Mouse (Mus musculus) olfactory bulb, adult 2 months (tissue): ENCODE measurements around the gene Asb3. TPM values are rescaled to one million over a fixed set of nuclear protein-coding genes. Genes with fewer than 3 reads are reported as not detected.
A peak's percentile ranks its signal among the peaks of the same experiment; 100 is the strongest.
"Not testable (repeated sequence)": the region's sequence is repeated elsewhere in the genome, so short reads cannot be mapped to it uniquely, and the experiment has no call there.

ENCODE experiments used
- H3K27ac ChIP-seq: fragments of 200-500 bp; 2 replicates; pipeline ENCODE4 v1.5.1; 2012; ENCODE audit warnings: low read depth, low read length; ENCODE audit not compliant: insufficient read depth
- H3K4me1 ChIP-seq: fragments of 200-500 bp; 2 replicates; pipeline ENCODE4 v1.6.1; 2012; ENCODE audit warnings: low read length; ENCODE audit not compliant: control insufficient read depth, insufficient read depth
- H3K4me3 ChIP-seq: fragments of 200-500 bp; 2 replicates; pipeline ENCODE4 v1.5.1; 2012; ENCODE audit warnings: mild to moderate bottlenecking, low read depth, low read length, moderate library complexity; ENCODE audit not compliant: insufficient read depth
- CTCF ChIP-seq: fragments of 200-500 bp; IDR thresholded peaks from 2 replicates; pipeline ENCODE4 v1.5.1; 2012; ENCODE audit warnings: low read depth, mild to moderate bottlenecking, low read length, moderate library complexity; ENCODE audit not compliant: insufficient read depth
- POLR2A ChIP-seq: fragments of 200-500 bp; IDR thresholded peaks from 2 replicates; pipeline ENCODE4 v1.6.1; 2012; ENCODE audit warnings: mild to moderate bottlenecking, low read depth, low read length, moderate library complexity; ENCODE audit not compliant: insufficient read depth
- WGBS: fragments of 180-500 bp; shearing (Covaris S2); methylation state at CpG from one replicate; pipeline ENCODE4 v1.1.7; 2018; 5-methylcytosine and 5-hydroxymethylcytosine counted together
- polyA plus RNA-seq: library from polyadenylated mRNA; stranded (reverse); fragments of >200 nt; gene quantifications from 2 replicates; pipeline ENCODE4 v1.2.4, GENCODE M21; 2012; ENCODE audit warnings: low replicate concordance; ENCODE audit not compliant: missing spikeins, insufficient read depth, insufficient read length

Asb3 gene
- polyA plus RNA-seq, 1 experiment: not detected

DNA sequence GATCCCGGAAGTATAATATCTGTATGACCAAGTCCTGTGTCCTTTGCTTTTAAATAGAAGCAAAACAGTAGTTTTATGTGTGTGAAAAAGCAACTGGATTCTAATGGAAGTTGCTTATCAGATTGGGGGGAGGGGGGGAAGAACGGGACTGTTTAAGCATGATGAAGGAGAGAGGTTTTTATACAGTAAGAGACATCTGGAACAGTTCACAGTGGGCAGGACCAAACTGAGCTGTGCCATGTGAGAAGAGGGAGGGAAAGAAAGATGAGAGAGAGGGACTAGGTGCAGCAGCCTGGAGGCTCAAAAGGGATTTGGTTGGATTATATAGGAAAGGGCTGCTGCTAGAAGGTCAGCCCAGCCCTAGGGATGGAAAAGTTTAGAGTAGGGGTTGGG, 101.4 kb downstream of the Asb3 start:
- 2% methylated on average over 2 of the region's 2 CpGs for WGBS
- no peak overlapping the region for H3K27ac ChIP-seq

DNA sequence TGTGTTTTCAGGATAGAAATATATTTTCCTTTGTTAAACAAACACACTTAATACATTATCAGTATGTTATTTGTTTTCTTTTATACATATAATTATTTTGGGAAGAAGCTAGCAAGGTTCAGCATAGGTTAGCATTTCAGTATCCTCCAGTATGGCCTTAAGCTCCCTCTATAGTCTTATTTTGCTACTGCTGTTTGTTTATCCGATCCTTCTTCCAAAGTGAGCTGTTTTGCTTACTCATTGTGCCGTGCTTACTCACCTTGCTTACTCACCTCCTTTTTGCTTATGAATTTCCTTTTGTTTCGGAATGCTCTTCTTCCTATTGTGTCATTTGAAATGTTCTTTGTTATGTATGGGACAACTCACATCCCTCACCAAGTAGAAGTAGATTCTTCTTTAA, 111.5 kb downstream of the Asb3 start:
- no peak for TF ChIP-seq CTCF
- H3K4me1 ChIP-seq: no peaks in the 10 kb centered on the region
- 67% methylated on average over 3 of the region's 3 CpGs for WGBS

More for the DNA sequence above, 101.4 kb downstream of the Asb3 start:
- peak overlapping the region; percentile 56; the same call in 1 of the 2 replicates for H3K4me3 ChIP-seq
- TF ChIP-seq POLR2A: no peak
- no peak for TF ChIP-seq CTCF
- no peaks in the 10 kb centered on the region for H3K4me1 ChIP-seq

DNA sequence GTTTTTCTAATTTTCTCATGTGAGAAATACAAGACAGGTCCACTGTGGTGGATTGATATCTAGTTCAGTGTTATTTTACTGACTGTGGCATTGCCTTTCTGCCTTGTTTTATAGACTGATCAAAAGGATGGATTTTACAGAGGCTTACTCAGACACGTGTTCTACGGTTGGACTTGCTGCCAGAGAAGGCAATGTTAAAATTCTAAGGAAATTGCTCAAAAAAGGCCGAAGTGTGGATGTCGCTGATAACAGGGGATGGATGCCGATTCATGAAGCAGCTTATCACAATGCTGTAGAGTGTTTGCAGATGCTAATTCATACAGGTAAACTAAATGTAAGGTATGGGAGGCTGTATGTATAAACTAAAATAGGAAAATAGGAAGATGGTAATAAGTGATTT, 113.0 kb downstream of the Asb3 start:
- TF ChIP-seq POLR2A (no peak), CTCF (no peak)
- H3K4me3 ChIP-seq: no peak overlapping the region
- no peak overlapping the region for H3K27ac ChIP-seq
- 95% methylated on average over 5 of the region's 5 CpGs for WGBS
- H3K4me1 ChIP-seq: no peaks in the 10 kb centered on the region

More for the DNA sequence above, 111.5 kb downstream of the Asb3 start:
- Histone ChIP-seq H3K27ac (no peak overlapping the region), H3K4me3 (no peak overlapping the region)

DNA sequence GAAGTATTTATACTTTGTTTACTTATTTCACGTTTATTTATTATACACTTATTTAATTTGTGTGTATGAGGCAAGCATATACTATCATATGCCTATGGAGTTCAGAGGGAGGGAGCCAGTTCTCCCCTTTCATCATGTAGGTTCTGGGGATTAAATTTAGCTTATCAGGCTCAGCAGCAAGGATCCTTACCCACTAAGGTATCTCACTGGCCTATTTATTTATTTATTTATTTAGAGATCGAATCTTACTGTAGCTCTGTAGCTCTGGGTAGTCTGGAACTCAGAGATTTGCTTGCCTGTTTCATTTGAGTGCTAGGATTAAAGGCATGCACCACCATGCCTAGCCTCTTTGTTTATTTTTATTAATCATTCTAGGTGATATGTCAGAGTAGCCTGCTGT, 113.5 kb downstream of the Asb3 start:
- no peak overlapping the region for H3K4me3 ChIP-seq
- H3K27ac ChIP-seq: no peak overlapping the region
- no peaks in the 10 kb centered on the region for H3K4me1 ChIP-seq
- WGBS: 90% methylated on average over 2 of the region's 2 CpGs
- TF ChIP-seq POLR2A (no peak), CTCF (no peak)

DNA sequence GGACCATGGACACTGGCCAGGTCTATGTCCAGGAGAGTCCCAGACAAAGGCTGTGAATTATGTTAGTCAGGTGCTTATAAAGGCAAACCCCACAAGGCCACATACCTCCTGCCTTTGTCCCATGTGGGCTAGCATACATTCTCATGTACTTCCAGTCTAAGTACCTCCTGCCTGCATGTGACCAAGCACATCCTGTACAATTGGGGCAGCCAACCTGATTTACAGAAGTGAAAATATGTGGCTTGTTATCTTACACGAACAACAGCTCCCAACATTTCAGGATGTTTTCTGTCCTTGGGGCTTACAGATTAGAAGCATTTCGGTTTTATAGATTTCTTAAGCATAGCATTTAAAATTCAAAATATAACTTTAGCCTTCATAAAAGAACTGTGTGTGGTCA, 114.8 kb downstream of the Asb3 start:
- Histone ChIP-seq H3K27ac (no peak overlapping the region), H3K4me1 (no peaks in the 10 kb centered on the region), H3K4me3 (no peak overlapping the region)
- WGBS: 97% methylated on average over 2 of the region's 2 CpGs
- TF ChIP-seq POLR2A: no peak
- no peak for TF ChIP-seq CTCF

DNA sequence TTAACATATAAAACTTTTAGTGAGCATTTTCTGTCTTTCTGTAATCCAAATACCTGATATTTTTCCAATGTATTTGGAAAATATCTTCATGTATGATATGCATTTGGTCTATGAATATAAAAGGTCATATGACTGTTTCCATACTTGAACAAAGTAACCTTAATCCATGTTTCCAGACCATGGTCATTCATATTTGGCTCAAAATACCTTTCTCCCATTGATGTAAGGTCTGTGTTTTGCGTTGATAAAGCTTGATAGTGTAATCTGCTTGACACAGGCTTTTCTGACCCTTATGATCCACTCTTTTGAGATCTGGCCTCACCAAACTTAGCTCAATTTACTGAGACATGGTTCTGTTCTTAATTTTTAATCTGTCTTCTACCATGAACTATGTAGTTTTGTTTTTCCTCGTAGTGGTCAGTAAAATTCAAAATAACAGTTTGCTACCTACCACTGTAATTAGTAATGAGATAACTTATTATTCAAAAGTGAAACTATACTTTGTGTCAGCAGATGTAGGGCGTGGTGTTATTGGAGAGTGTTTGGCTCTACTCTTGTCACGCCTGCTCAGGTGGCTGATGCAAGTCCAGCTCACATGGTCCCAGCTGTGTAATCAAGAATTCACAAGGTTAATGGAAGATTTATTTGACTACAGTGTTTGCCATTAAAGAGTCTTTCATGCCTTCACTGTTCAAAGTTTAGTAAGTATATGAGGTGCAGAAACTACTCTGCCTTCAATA, 116.1 kb downstream of the Asb3 start:
- no peak overlapping the region for H3K27ac ChIP-seq
- WGBS: 95% methylated on average over 4 of the region's 4 CpGs
- no peaks in the 10 kb centered on the region for H3K4me1 ChIP-seq
- H3K4me3 ChIP-seq: no peak overlapping the region
- TF ChIP-seq CTCF: no peak
- TF ChIP-seq POLR2A: no peak

DNA sequence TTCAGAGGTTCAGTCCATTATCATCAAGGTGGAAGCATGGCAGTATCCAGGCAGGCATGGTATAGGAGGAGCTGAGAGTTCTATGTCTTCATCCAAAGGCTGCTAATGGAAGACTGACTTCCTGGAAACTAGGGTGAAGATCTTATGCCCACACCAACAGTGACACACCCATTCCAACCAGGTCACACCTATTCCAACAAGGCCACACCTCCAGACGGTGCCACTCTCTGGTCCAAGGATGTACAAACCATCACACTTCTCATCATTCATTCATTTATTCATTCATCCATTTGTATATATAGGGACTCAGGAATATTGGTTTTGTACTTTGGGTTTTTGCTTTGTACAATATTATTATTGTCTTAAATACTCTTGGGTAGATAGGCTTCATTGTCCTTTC, 124.5 kb downstream of the Asb3 start:
- not testable (repeated sequence) for H3K27ac ChIP-seq, H3K4me1 ChIP-seq, H3K4me3 ChIP-seq
- 96% methylated on average over 1 of the region's 1 CpGs for WGBS

DNA sequence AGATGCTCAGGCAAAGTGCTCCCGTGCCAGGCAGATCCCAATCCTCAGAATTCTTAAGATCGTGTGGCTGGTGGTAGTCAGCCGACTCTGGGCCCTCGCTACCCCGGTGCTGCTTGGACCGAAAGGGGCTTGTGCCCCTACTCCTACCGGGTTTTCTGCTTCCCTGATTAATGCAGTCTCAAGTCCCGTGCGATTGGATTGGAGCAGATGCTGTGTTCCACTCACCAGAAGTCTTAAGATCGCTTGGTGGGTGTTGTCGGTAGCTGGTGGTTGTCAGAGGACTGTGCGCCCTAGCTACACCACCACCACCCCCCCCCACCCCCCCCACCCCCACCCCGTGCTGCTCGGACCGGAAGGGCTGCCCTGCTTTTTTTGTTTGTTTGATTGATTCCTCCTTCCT, 132.2 kb downstream of the Asb3 start:
- WGBS: 66% methylated on average over 15 of the region's 15 CpGs
- not testable (repeated sequence) for H3K4me3 ChIP-seq, H3K27ac ChIP-seq, H3K4me1 ChIP-seq

DNA sequence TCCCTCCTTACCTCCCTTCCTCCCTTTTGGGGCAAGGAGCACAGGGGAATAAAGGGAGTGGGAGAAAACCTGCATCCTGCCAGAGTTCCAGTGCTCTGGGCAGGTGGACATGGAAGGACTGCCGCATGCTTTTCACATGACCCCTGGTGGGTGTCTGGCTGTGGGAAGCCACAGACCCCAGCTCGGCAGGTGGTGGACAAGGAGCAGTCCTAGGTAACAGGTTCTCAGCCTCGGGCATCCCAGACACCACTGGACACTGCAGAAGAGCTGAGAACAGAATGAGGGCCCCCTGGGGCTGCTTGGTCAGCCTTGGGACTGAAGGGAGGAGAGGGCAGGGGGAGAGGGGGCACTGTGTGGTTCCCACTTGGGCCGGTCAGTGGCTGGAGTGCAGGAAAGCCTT, 149.7 kb downstream of the Asb3 start:
- Histone ChIP-seq H3K27ac (no peak overlapping the region), H3K4me1 (no peaks in the 10 kb centered on the region), H3K4me3 (no peak overlapping the region)
- 89% methylated on average over 4 of the region's 4 CpGs for WGBS
- TF ChIP-seq POLR2A: no peak
- TF ChIP-seq CTCF: no peak

DNA sequence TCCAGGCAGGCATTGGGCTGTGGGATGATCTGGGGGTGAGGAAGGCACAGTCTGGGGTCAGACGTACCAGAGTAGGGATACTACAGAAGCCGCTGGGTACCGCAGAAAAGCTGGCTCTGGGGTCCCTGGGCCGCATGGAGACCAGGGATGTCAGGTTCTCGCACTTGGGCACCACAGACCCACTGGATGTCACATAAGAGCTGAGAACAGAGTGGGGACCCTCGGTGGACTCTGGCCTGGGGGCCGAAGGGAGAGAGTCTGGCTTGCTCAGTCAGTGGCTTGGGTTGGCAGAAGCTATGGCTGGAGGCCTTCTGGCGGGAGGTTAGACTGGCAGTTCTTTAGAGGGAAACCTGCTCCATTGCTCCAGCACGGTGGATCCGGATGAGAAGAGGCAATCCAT, 204.8 kb downstream of the Asb3 start:
- Histone ChIP-seq H3K27ac (no peak overlapping the region), H3K4me3 (no peak overlapping the region), H3K4me1 (0 out of 2 replicates have a peak, but pooled peaks cover 2% of the 10 kb centered on the region)
- 94% methylated on average over 10 of the region's 10 CpGs for WGBS
- TF ChIP-seq POLR2A (no peak), CTCF (no peak)
